Mouse (Mus musculus): ENCODE results near the gene Lpp. TPM values are rescaled to one million over a fixed set of nuclear protein-coding genes. Genes with fewer than 3 reads are reported as not detected.

Gene Lpp
- polyA plus RNA-seq, 1 experiment from 2014 or later: 12.2 TPM

- H3K4me2 ChIP-seq (ENCODE audit: low read length): no peak overlapping the region
- H3K27me3 ChIP-seq (replicated peaks; ENCODE audit: control insufficient read depth, insufficient read depth, low read length): no peaks in the 10 kb centered on the region
- no peak overlapping the region for H3K9ac ChIP-seq (replicated peaks; ENCODE audit: low read depth, low read length)
- ATAC-seq: no peak
- H3K36me3 ChIP-seq (ENCODE audit: control insufficient read depth, insufficient read depth): no peaks in the 10 kb centered on the region
- H3K4me3 ChIP-seq (replicated peaks; ENCODE audit: low read length): no peak overlapping the region
- WGBS: 79% methylated on average over 4 of the region's 4 CpGs
- H3K9me3 ChIP-seq (ENCODE audit: control insufficient read depth, low read length): no peaks in the 10 kb centered on the region
- peaks cover 16% of the 10 kb centered on the region for H3K4me1 ChIP-seq (replicated peaks; ENCODE audit: control insufficient read depth, insufficient read depth, low read length)
- no peak overlapping the region for H3K27ac ChIP-seq (ENCODE audit: low read length)
Observed at GRCm38 (mm10) chr16:24506740-24507139, 113.4 kb downstream of the Lpp start.

- Histone ChIP-seq H3K9ac (replicated peaks; ENCODE audit: low read depth, low read length) (no peak overlapping the region), H3K9me3 (ENCODE audit: control insufficient read depth, low read length) (no peaks in the 10 kb centered on the region), H3K4me3 (replicated peaks; ENCODE audit: low read length) (no peak overlapping the region), H3K27me3 (replicated peaks; ENCODE audit: control insufficient read depth, insufficient read depth, low read length) (no peaks in the 10 kb centered on the region), H3K4me2 (ENCODE audit: low read length) (no peak overlapping the region), H3K4me1 (replicated peaks; ENCODE audit: control insufficient read depth, insufficient read depth, low read length) (peaks cover 14% of the 10 kb centered on the region), H3K36me3 (ENCODE audit: control insufficient read depth, insufficient read depth) (no peaks in the 10 kb centered on the region), H3K27ac (ENCODE audit: low read length) (no peak overlapping the region)
- ATAC-seq: no peak
- WGBS: 94% methylated on average over 5 of the region's 5 CpGs
Observed at GRCm38 (mm10) chr16:24507927-24508540, 114.7 kb downstream of the Lpp start.

- peak overlapping the region; percentile 37 for H3K27ac ChIP-seq (ENCODE audit: low read length)
Observed at GRCm38 (mm10) chr16:24509100-24509812, 115.9 kb downstream of the Lpp start.

GRCm38 (mm10) chr16:24509813-24510166 is 116.5 kb downstream of the Lpp start:
- Histone ChIP-seq H3K36me3 (ENCODE audit: control insufficient read depth, insufficient read depth) (no peaks in the 10 kb centered on the region), H3K4me1 (replicated peaks; ENCODE audit: control insufficient read depth, insufficient read depth, low read length) (peaks cover 14% of the 10 kb centered on the region), H3K27me3 (replicated peaks; ENCODE audit: control insufficient read depth, insufficient read depth, low read length) (no peaks in the 10 kb centered on the region), H3K27ac (ENCODE audit: low read length) (peak overlapping the region; percentile 61), H3K4me2 (ENCODE audit: low read length) (no peak overlapping the region), H3K9me3 (ENCODE audit: control insufficient read depth, low read length) (no peaks in the 10 kb centered on the region), H3K4me3 (replicated peaks; ENCODE audit: low read length) (no peak overlapping the region), H3K9ac (replicated peaks; ENCODE audit: low read depth, low read length) (no peak overlapping the region)
- ATAC-seq: peak; percentile 29
- WGBS: 26% methylated on average over 1 of the region's 1 CpGs

More at GRCm38 (mm10) chr16:24509100-24509812, 115.9 kb downstream of the Lpp start:
- H3K36me3 ChIP-seq (ENCODE audit: control insufficient read depth, insufficient read depth): no peaks in the 10 kb centered on the region
- H3K9me3 ChIP-seq (ENCODE audit: control insufficient read depth, low read length): no peaks in the 10 kb centered on the region
- no peak overlapping the region for H3K9ac ChIP-seq (replicated peaks; ENCODE audit: low read depth, low read length)
- peaks cover 14% of the 10 kb centered on the region for H3K4me1 ChIP-seq (replicated peaks; ENCODE audit: control insufficient read depth, insufficient read depth, low read length)
- no peak overlapping the region for H3K4me2 ChIP-seq (ENCODE audit: low read length)
- H3K4me3 ChIP-seq (replicated peaks; ENCODE audit: low read length): no peak overlapping the region
- 38% methylated on average over 5 of the region's 5 CpGs for WGBS
- ATAC-seq: peak; percentile 87
- no peaks in the 10 kb centered on the region for H3K27me3 ChIP-seq (replicated peaks; ENCODE audit: control insufficient read depth, insufficient read depth, low read length)

DNA sequence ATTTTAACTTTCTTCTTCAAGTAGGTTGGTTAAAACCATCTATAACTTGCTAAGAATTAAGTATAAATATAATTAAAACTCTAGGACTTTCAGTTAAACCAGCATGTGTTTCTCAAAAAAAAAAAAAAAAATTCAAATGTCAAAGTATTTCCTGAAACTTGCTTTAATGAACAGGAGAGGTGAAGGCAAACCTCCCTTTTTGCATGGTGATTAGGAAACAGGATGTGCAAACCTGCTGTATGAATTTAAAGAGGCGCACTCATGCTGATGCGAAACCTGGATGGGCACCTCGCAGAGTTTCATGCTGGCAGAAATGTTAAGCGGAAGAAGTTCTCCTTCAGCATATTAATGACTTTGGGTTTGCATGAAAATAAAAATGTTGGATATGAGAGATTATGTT is 119.9 kb downstream of the Lpp start:
- H3K4me1 ChIP-seq (replicated peaks; ENCODE audit: control insufficient read depth, insufficient read depth, low read length): peaks cover 14% of the 10 kb centered on the region

DNA sequence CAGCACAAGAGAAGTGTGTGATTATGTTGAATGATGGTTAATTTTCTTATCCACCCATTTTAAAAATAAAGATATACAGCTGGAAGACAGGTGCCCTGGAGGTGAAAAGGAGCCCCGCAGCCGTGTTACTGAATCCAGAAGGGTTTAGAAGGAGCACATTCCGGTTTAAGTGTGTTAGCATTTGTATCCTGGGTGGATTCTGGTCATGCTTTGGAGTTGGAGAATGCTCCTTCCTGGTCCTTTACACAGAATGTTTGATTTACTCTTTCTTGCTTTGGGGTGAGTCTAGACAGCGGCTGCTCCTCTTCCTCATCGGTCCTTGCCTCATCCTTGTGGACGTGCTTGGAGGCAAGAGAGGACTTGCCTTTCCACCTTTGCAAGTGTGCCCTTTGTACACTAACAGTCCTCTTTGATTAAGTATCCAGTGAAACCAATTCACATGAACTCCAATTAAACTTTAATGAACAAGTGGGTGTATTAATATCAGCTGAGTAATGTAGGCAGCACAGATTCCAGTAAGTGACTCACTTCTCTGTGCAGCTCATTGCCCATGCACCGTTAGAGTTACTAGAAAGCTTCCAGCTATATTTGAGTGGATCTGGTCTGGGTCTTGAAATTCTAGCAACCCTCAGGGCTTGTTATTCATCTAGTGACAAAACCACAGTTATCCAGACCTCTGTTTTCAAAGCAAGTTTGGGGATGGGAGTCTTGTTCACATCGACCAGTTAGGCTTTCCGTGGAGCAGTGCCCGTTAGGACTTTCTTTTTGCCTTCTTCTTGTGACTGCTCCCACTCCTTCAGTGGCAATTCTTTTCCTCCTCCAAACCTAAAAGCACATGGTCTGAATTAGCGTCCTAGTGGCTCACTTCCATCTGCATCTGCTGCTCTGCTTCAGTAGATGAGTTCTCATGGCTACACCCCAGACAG is 121.8 kb downstream of the Lpp start:
- ATAC-seq: no peak
- Histone ChIP-seq H3K9me3 (ENCODE audit: control insufficient read depth, low read length) (no peaks in the 10 kb centered on the region), H3K4me1 (replicated peaks; ENCODE audit: control insufficient read depth, insufficient read depth, low read length) (peaks cover 3% of the 10 kb centered on the region), H3K27ac (ENCODE audit: low read length) (no peak overlapping the region), H3K36me3 (ENCODE audit: control insufficient read depth, insufficient read depth) (no peaks in the 10 kb centered on the region), H3K4me2 (ENCODE audit: low read length) (no peak overlapping the region), H3K9ac (replicated peaks; ENCODE audit: low read depth, low read length) (no peak overlapping the region), H3K4me3 (replicated peaks; ENCODE audit: low read length) (no peak overlapping the region), H3K27me3 (replicated peaks; ENCODE audit: control insufficient read depth, insufficient read depth, low read length) (no peaks in the 10 kb centered on the region)
- WGBS: 76% methylated on average over 11 of the region's 11 CpGs

More for the DNA sequence above, 119.9 kb downstream of the Lpp start:
- Histone ChIP-seq H3K4me3 (replicated peaks; ENCODE audit: low read length) (no peak overlapping the region), H3K27me3 (replicated peaks; ENCODE audit: control insufficient read depth, insufficient read depth, low read length) (no peaks in the 10 kb centered on the region), H3K4me2 (ENCODE audit: low read length) (no peak overlapping the region), H3K9ac (replicated peaks; ENCODE audit: low read depth, low read length) (no peak overlapping the region), H3K9me3 (ENCODE audit: control insufficient read depth, low read length) (no peaks in the 10 kb centered on the region), H3K36me3 (ENCODE audit: control insufficient read depth, insufficient read depth) (no peaks in the 10 kb centered on the region), H3K27ac (ENCODE audit: low read length) (no peak overlapping the region)
- 92% methylated on average over 4 of the region's 4 CpGs for WGBS
- ATAC-seq: no peak

- Histone ChIP-seq H3K9me3 (ENCODE audit: control insufficient read depth, low read length) (no peaks in the 10 kb centered on the region), H3K4me3 (replicated peaks; ENCODE audit: low read length) (no peak overlapping the region), H3K9ac (replicated peaks; ENCODE audit: low read depth, low read length) (no peak overlapping the region), H3K4me1 (replicated peaks; ENCODE audit: control insufficient read depth, insufficient read depth, low read length) (no peaks in the 10 kb centered on the region), H3K36me3 (ENCODE audit: control insufficient read depth, insufficient read depth) (no peaks in the 10 kb centered on the region), H3K4me2 (ENCODE audit: low read length) (no peak overlapping the region), H3K27me3 (replicated peaks; ENCODE audit: control insufficient read depth, insufficient read depth, low read length) (no peaks in the 10 kb centered on the region), H3K27ac (ENCODE audit: low read length) (no peak overlapping the region)
- ATAC-seq: no peak
- 56% methylated on average over 3 of the region's 3 CpGs for WGBS
Observed at GRCm38 (mm10) chr16:24516993-24517392, 123.7 kb downstream of the Lpp start.

- no peaks in the 10 kb centered on the region for H3K27me3 ChIP-seq (replicated peaks; ENCODE audit: control insufficient read depth, insufficient read depth, low read length)
- WGBS: 81% methylated on average over 9 of the region's 9 CpGs
- no peak overlapping the region for H3K4me2 ChIP-seq (ENCODE audit: low read length)
- ATAC-seq: no peak
- H3K4me3 ChIP-seq (replicated peaks; ENCODE audit: low read length): no peak overlapping the region
- no peaks in the 10 kb centered on the region for H3K4me1 ChIP-seq (replicated peaks; ENCODE audit: control insufficient read depth, insufficient read depth, low read length)
- no peaks in the 10 kb centered on the region for H3K9me3 ChIP-seq (ENCODE audit: control insufficient read depth, low read length)
- no peak overlapping the region for H3K27ac ChIP-seq (ENCODE audit: low read length)
- no peak overlapping the region for H3K9ac ChIP-seq (replicated peaks; ENCODE audit: low read depth, low read length)
- no peaks in the 10 kb centered on the region for H3K36me3 ChIP-seq (ENCODE audit: control insufficient read depth, insufficient read depth)
Observed at GRCm38 (mm10) chr16:24517501-24518042, 124.3 kb downstream of the Lpp start.

DNA sequence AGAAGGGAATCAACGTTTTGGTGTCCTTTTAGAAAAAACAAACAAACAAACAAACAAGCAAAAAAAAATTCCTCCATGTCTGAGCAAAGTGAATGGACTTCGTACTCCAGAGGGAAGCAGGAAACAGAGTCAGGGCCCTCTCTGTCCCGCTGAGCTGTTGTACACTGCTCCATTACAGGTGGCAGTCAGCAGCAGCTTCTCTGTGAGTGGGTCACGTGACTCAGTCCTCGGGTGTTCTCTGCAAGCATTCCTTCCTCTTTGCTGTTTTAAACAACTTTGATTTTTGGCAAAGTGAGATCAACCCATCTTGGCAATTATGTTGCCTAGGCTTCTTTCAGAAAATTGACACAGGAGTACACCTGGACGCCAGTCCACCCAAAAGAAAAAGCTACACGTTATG is 125.5 kb downstream of the Lpp start:
- H3K4me1 ChIP-seq (replicated peaks; ENCODE audit: control insufficient read depth, insufficient read depth, low read length): no peaks in the 10 kb centered on the region
- no peaks in the 10 kb centered on the region for H3K27me3 ChIP-seq (replicated peaks; ENCODE audit: control insufficient read depth, insufficient read depth, low read length)
- H3K4me3 ChIP-seq (replicated peaks; ENCODE audit: low read length): no peak overlapping the region
- no peak for ATAC-seq
- no peaks in the 10 kb centered on the region for H3K9me3 ChIP-seq (ENCODE audit: control insufficient read depth, low read length)
- H3K4me2 ChIP-seq (ENCODE audit: low read length): no peak overlapping the region
- no peak overlapping the region for H3K27ac ChIP-seq (ENCODE audit: low read length)
- H3K9ac ChIP-seq (replicated peaks; ENCODE audit: low read depth, low read length): no peak overlapping the region
- WGBS: 78% methylated on average over 7 of the region's 7 CpGs
- no peaks in the 10 kb centered on the region for H3K36me3 ChIP-seq (ENCODE audit: control insufficient read depth, insufficient read depth)
